Mouse (Mus musculus) left cerebral cortex, adult 8-10 months (tissue): ENCODE measurements around the gene Acta2. TPM values are rescaled to one million over a fixed set of nuclear protein-coding genes. Genes with fewer than 3 reads are reported as not detected.

Experiments used
- DNase-seq, 2 experiments: peaks; one replicate each; pipeline ENCODE4 v3.0.0; 2022; ENCODE audit warnings: low spot score in 2 of 2
- total RNA-seq, 4 experiments: library from RNA; stranded (reverse); gene quantifications; 2 replicates each; pipeline ENCODE4 v1.2.4; 2022

Acta2 gene
- 10 to 100 TPM; 10.0 to 16.2 (median 11.1) TPM for total RNA-seq

GRCm38 (mm10) chr19:34254880-34255681 lies at the start of gene Acta2:
Acta2 (minus strand) TSS chr19:34255590.
- no peak for DNase-seq

GRCm38 (mm10) chr19:34304917-34305316 lies 49.5 kb upstream of the Acta2 start:
- DNase-seq: no peak

- no peak for DNase-seq
Measured at GRCm38 (mm10) chr19:34300430-34300829, 45.0 kb upstream of the Acta2 start.

GRCm38 (mm10) chr19:34299229-34299628 lies 43.8 kb upstream of the Acta2 start:
- no peak for DNase-seq

GRCm38 (mm10) chr19:34298531-34298930 lies 43.1 kb upstream of the Acta2 start:
- no peak for DNase-seq

GRCm38 (mm10) chr19:34295442-34295841 lies 40.1 kb upstream of the Acta2 start:
- DNase-seq: no peak

GRCm38 (mm10) chr19:34293376-34293947 lies 38.1 kb upstream of the Acta2 start:
- DNase-seq: no peak

GRCm38 (mm10) chr19:34292701-34293100 lies 37.3 kb upstream of the Acta2 start:
- no peak for DNase-seq

- no peak for DNase-seq
Measured at GRCm38 (mm10) chr19:34291956-34292355, 36.6 kb upstream of the Acta2 start.

GRCm38 (mm10) chr19:34291379-34291778 lies 36.0 kb upstream of the Acta2 start:
- DNase-seq: no peak

- DNase-seq: no peak
Measured at GRCm38 (mm10) chr19:34290872-34291341, 35.5 kb upstream of the Acta2 start.

GRCm38 (mm10) chr19:34289948-34290789 lies 34.8 kb upstream of the Acta2 start, which contains the start of gene Fas:
Fas (plus strand) TSS chr19:34290666.
- peak in 1 of 2 experiments; percentile 14 for DNase-seq

GRCm38 (mm10) chr19:34288696-34289095 lies 33.3 kb upstream of the Acta2 start:
- no peak for DNase-seq

- DNase-seq: no peak
Measured at GRCm38 (mm10) chr19:34287656-34288415, 32.4 kb upstream of the Acta2 start.

GRCm38 (mm10) chr19:34287221-34287620 lies 31.8 kb upstream of the Acta2 start:
- no peak for DNase-seq

- no peak for DNase-seq
Measured at GRCm38 (mm10) chr19:34284826-34285225, 29.4 kb upstream of the Acta2 start.

GRCm38 (mm10) chr19:34284383-34284782 lies 29.0 kb upstream of the Acta2 start:
- no peak for DNase-seq

GRCm38 (mm10) chr19:34283614-34284013 lies 28.2 kb upstream of the Acta2 start:
- no peak for DNase-seq

GRCm38 (mm10) chr19:34278078-34278477 lies 22.7 kb upstream of the Acta2 start:
- DNase-seq: no peak

GRCm38 (mm10) chr19:34273073-34273472 lies 17.7 kb upstream of the Acta2 start:
- no peak for DNase-seq

GRCm38 (mm10) chr19:34270824-34271464 lies 15.6 kb upstream of the Acta2 start:
- no peak for DNase-seq
